Mouse (Mus musculus) thymus, adult 2 months (tissue): ENCODE measurements around the gene Emg1.

Experiments
- CTCF ChIP-seq: fragments of 200-500 bp; IDR thresholded peaks from 2 replicates; pipeline ENCODE4 v1.5.1; 2012; ENCODE audit warnings: mild to moderate bottlenecking, control low read depth, low read length, moderate library complexity, borderline replicate concordance; ENCODE audit not compliant: control insufficient read depth, poor library complexity, insufficient read depth; ENCODE audit errors: extremely low read depth
- POLR2A ChIP-seq: fragments of 200-500 bp; IDR thresholded peaks from 2 replicates; pipeline ENCODE4 v1.6.1; 2012; ENCODE audit warnings: mild to moderate bottlenecking, low read length, control low read depth, moderate library complexity; ENCODE audit not compliant: control insufficient read depth, poor library complexity, insufficient read depth; ENCODE audit errors: extremely low read depth

DNA sequence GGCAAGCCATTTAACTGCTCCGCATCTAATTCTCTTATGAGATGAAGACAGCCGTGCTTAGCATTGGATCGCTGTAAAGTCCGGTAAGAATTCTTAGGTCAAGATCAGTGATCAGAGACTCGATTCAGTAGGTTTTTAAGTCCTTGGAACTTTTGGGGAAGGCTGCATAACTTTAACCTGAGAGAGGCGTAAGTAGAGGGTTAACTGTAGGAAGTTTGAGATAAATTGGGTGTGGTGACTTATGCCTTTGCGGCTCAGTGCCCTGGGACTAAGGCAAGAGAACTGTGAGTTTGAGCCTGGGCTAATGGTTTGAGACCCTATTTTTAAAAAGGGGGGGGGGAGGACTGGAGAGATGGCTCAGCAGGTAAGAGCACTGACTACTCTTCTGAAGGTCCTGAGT lies 47.7 kb downstream of the Emg1 start:
- no peak for TF ChIP-seq CTCF
- TF ChIP-seq POLR2A: no peak
